Mouse (Mus musculus) kidney, embryonic 16.5 days (tissue): Measurements from ENCODE around the gene Olfr313. TPM values are rescaled to one million over a fixed set of nuclear protein-coding genes. Genes with fewer than 3 reads are reported as not detected.
"Not testable (repeated sequence)": the region's sequence is repeated elsewhere in the genome, so short reads cannot be mapped to it uniquely, and the experiment has no call there.

Experiments used
- ATAC-seq: fragments of 200-750 bp; cut with Nextera tagmentation; 2 replicates; pipeline ENCODE4 v1.8.0; 2017; ENCODE audit warnings: moderate TSS enrichment; ENCODE audit not compliant: low FRiP score, low TSS enrichment
- H3K27ac ChIP-seq: fragments of 300-500 bp; sonication (generic); 2 replicates; pipeline ENCODE4 v1.5.1; 2014; ENCODE audit warnings: low read length
- H3K27me3 ChIP-seq: fragments of 300-500 bp; sonication (generic); 2 replicates; pipeline ENCODE4 v1.6.1; 2014; ENCODE audit warnings: low read length, control low read depth, mixed read lengths; ENCODE audit not compliant: insufficient read depth
- H3K36me3 ChIP-seq: fragments of 300-500 bp; sonication (generic); 2 replicates; pipeline ENCODE4 v1.6.1; 2014; ENCODE audit warnings: low read length, control low read depth, mixed read lengths; ENCODE audit not compliant: insufficient read depth
- H3K4me1 ChIP-seq: fragments of 300-500 bp; sonication (generic); 2 replicates; pipeline ENCODE4 v1.6.1; 2014; ENCODE audit warnings: low read length, control low read depth, mixed read lengths; ENCODE audit not compliant: insufficient read depth
- H3K4me2 ChIP-seq: fragments of 300-500 bp; sonication (generic); replicated peaks from 2 replicates; pipeline ENCODE4 v1.6.1; 2014; ENCODE audit warnings: low read depth, low read length
- H3K4me3 ChIP-seq: fragments of 300-500 bp; sonication (generic); 2 replicates; pipeline ENCODE4 v1.5.1; 2014; ENCODE audit warnings: mild to moderate bottlenecking, low read length
- H3K9ac ChIP-seq: fragments of 300-500 bp; sonication (generic); replicated peaks from 2 replicates; pipeline ENCODE4 v1.6.1; 2014; ENCODE audit warnings: low read length
- H3K9me3 ChIP-seq: fragments of 300-500 bp; sonication (generic); 2 replicates; pipeline ENCODE4 v1.6.1; 2016; ENCODE audit warnings: low read length, control low read depth
- WGBS: fragments of 180-500 bp; shearing (Covaris S2); extraction: QIAGEN DNeasy Blood & Tissue Kit; methylation state at CpG from one replicate; pipeline ENCODE4 v1.1.7; 2014; 5-methylcytosine and 5-hydroxymethylcytosine counted together
- polyA plus RNA-seq: library from polyadenylated mRNA; unstranded; fragments of >200 nt; fragmentation: Nextera tagmentation; extraction: Ambion mirVana; gene quantifications from 2 replicates; pipeline ENCODE4 v1.2.1, GENCODE M21; 2015

The Olfr313 gene
- polyA plus RNA-seq, 1 experiment from 2014 or later: not detected

DNA sequence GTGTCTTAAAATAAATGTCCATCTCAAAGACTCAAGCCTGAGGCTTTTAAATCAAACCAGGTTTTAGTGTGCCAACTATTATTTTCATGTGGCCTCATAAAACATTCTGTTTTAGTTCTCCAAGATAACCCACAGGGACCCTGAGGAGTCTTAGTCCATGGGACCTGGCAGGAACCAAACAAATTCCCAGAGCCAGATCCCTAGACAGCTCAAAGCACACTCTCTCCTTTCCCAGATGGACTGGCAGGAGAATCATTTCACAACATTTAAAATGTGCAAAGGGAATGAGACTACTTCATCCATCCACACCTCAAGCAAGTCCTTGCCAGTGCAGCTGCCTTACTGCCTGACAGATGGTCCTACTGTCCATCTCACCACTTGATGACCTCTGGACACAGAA is 24.2 kb downstream of the Olfr313 start, which contains the start of gene Olfr311:
Gene Olfr311, plus strand, starts transcription at position 301 of the 400 bp plus-strand sequence.
- not testable (repeated sequence) for H3K27me3 ChIP-seq, H3K9me3 ChIP-seq, H3K27ac ChIP-seq, H3K4me1 ChIP-seq, H3K9ac ChIP-seq, H3K4me2 ChIP-seq, H3K4me3 ChIP-seq, ATAC-seq, H3K36me3 ChIP-seq

DNA sequence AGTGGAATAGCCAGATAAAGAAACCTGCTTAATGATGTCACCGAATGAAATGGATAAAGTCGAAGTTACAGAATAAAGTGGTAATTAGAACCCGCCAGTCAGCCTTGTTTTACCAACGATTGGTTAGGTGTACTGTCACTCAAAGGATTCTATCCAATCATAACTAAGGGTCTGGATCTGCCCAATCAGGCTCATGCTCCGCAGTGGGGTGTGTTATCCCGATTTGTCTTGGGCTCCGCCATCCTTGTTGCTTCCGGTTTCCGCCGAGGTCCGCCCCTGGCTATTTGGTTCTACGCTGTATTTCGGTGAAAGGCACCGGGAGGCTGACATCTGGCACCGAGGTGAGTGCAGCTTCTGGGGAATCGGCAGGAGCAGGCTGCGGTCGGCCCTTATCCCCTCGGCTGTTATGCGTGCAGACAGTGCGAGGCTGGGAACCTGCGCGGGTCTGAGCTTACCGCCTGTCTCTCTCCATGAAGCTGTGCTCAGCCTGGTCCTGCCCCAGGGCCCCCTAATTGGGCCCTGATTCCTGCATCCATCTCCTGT is 32.2 kb downstream of the Olfr313 start, which contains the start of gene Gm12258:
Gene Gm12258, plus strand, starts transcription at position 240 of the 543 bp plus-strand sequence.
- peak within 1 kb of the TSS; percentile 83 for H3K4me2 ChIP-seq
- under 1% methylated on average over 24 of the region's 24 CpGs for WGBS
- peaks cover 8% of the 10 kb centered on the region for H3K4me1 ChIP-seq
- peak within 1 kb of the TSS; percentile 91 for H3K9ac ChIP-seq
- ATAC-seq: peak; percentile 100
- H3K27me3 ChIP-seq: no peaks in the 10 kb centered on the region
- no peaks in the 10 kb centered on the region for H3K9me3 ChIP-seq
- H3K4me3 ChIP-seq: peak within 1 kb of the TSS; percentile 86
- H3K27ac ChIP-seq: no peak within 1 kb of the TSS; the same call in 1 of the 2 replicates
- H3K36me3 ChIP-seq: peaks cover 12% of the 10 kb centered on the region

DNA sequence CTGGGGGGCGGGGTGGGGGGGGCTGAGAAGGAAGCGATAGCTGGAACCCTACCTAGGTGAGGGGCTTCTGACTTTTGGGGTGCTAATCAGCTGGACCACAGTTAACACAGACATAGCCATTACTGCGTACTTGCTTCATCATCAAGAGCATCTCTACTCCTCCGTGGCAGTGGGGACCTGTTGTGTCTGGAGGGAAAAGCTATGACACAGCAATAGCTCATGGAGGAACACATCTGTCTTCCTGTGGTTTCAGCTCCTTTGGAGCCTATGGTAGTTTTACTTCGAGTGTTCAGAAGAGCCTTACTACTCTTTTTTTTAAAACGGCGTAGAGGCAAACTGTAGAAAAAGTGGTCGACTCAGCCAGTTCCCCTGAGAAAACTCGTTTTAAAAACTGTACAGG is 32.8 kb downstream of the Olfr313 start:
- no peaks in the 10 kb centered on the region for H3K9me3 ChIP-seq
- H3K36me3 ChIP-seq: peaks cover 12% of the 10 kb centered on the region
- no peaks in the 10 kb centered on the region for H3K27me3 ChIP-seq
- peak overlapping the region; percentile 91 for H3K9ac ChIP-seq
- H3K27ac ChIP-seq: no peak overlapping the region
- no peak for ATAC-seq
- H3K4me3 ChIP-seq: peak overlapping the region; percentile 86
- peaks cover 8% of the 10 kb centered on the region for H3K4me1 ChIP-seq
- 40% methylated on average over 9 of the region's 9 CpGs for WGBS
- H3K4me2 ChIP-seq: peak overlapping the region; percentile 83

DNA sequence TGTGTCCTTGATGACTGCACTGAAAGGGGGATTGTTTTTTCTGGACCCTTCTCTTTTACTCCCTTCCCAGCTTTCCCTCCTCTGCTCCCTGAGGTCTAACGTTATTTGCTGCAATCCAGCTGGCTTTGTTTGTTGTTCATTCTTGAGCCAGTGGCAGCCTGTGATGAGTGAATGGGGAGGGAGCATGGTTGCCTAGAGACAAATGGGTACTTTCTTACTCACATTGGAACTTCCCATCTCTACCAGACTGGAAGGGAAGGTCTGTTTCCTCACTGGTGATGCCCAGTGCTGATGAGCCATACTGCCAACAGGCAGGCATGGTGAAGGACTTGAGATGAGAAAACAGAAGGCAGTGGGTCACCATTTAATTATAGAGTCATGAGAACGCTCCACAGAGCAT is 34.9 kb downstream of the Olfr313 start:
- H3K4me1 ChIP-seq: peaks cover 8% of the 10 kb centered on the region
- ATAC-seq: no peak
- no peak overlapping the region for H3K27ac ChIP-seq
- no peaks in the 10 kb centered on the region for H3K27me3 ChIP-seq
- WGBS: 64% methylated on average over 2 of the region's 2 CpGs
- no peak overlapping the region for H3K4me3 ChIP-seq
- H3K9me3 ChIP-seq: no peaks in the 10 kb centered on the region
- no peak overlapping the region for H3K4me2 ChIP-seq
- no peak overlapping the region for H3K9ac ChIP-seq
- H3K36me3 ChIP-seq: peaks cover 15% of the 10 kb centered on the region

DNA sequence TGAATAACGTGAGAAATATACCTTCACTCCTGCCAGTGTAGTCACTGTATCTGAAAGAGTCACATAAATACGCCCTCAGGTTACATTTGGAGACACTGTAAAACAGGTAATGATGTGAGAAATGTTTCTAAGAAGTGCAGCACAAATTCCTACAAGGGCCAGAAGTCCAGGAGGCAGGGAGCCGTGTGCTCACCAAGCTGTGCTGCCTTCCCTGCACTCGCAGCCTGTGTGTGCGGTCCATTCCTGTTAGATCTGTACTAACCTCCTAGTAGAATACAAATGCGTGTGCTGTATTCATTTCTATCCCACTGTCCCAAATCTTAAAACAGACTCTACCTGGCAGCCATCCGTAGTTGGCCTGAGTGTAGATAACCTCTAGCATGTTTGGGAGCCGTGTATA is 45.9 kb downstream of the Olfr313 start:
- no peak overlapping the region for H3K27ac ChIP-seq
- no peak overlapping the region for H3K9ac ChIP-seq
- no peak overlapping the region for H3K4me3 ChIP-seq
- no peaks in the 10 kb centered on the region for H3K27me3 ChIP-seq
- peaks cover 50% of the 10 kb centered on the region for H3K36me3 ChIP-seq
- no peak overlapping the region for H3K4me2 ChIP-seq
- no peak for ATAC-seq
- H3K9me3 ChIP-seq: peaks cover 28% of the 10 kb centered on the region
- no peaks in the 10 kb centered on the region for H3K4me1 ChIP-seq
- over 99% methylated on average over 8 of the region's 8 CpGs for WGBS

DNA sequence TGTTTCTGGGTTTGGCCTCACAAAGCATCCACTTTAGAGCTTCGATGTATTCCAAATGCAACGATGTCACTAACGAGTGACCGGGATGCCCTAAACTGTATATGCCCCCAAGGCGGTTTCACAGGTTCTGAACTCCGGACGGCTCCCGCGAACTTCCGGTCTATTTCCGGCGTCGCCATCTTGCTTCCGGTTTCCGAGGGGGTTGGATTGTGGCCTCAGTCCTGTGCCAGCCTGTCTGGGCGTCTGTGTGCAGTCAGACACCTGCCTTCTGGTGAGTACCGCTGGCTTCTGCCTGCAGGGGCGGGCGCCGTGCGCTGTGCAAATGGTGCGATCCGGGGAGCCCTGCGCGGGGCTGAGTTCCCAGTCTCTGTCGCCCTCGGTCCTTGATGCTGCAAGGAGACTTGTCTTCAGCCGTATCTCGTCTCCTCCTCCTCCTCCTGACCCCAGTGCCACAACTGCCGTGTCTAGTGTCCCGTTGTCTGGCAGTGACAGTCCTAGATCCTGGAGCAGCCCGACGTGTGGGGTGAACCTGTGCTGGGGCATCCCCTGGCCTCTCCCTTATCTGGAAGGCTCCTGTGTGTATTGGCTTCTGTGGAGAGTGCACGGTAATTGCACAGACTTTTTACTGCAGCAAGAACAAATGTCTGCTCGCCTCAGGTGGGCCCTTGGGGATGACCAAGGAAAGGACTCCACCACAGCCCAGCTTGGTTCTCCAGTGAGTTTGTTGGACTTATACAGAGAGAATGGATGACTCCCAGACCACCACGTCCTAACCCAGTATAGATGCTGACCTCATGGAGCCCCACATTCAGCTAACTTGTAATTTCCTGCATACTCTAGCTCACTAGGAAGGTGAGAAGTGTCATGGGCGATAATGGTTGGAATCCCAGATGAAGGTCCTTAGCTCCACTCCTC is 52.5 kb downstream of the Olfr313 start, which contains the start of gene 2810021J22Rik:
Gene 2810021J22Rik, plus strand, starts transcription at position 178 of the 915 bp plus-strand sequence.
- H3K27ac ChIP-seq: peak within 1 kb of the TSS; percentile 87
- H3K27me3 ChIP-seq: no peaks in the 10 kb centered on the region
- peaks cover 9% of the 10 kb centered on the region; the same call in 1 of the 2 replicates for H3K4me1 ChIP-seq
- peak within 1 kb of the TSS; percentile 55 for H3K4me2 ChIP-seq
- 2% methylated on average over 37 of the region's 37 CpGs for WGBS
- peak within 1 kb of the TSS; percentile 75 for H3K4me3 ChIP-seq
- peak within 1 kb of the TSS; percentile 72 for H3K9ac ChIP-seq
- peaks cover 13% of the 10 kb centered on the region; the same call in 1 of the 2 replicates for H3K36me3 ChIP-seq
- ATAC-seq: peak; percentile 94
- H3K9me3 ChIP-seq: no peaks in the 10 kb centered on the region

DNA sequence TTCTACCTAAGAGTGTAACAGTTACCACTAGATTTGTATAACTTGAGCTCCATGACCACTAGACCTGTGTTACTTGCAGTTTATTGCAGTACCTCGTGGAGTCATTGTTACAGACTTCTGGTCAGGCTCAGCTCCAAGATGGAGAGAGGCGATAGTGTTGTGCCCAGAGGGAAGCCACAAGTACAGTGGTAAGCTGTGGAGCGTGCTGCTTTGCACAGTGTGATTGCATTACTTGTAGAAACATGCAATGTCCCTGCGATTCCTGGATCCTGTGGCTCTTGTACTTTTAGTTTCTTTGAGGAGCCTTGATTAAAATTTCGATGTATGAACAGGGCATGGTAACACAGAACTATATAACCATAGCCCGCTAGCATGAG is 53.1 kb downstream of the Olfr313 start:
- 72% methylated on average over 6 of the region's 6 CpGs for WGBS
- Histone ChIP-seq H3K27ac (peak overlapping the region; percentile 87; the same call in 1 of the 2 replicates), H3K9me3 (no peaks in the 10 kb centered on the region), H3K27me3 (no peaks in the 10 kb centered on the region), H3K4me1 (peaks cover 9% of the 10 kb centered on the region; the same call in 1 of the 2 replicates), H3K9ac (peak overlapping the region; percentile 72), H3K4me3 (peak overlapping the region; percentile 75), H3K36me3 (peaks cover 14% of the 10 kb centered on the region; the same call in 1 of the 2 replicates), H3K4me2 (peak overlapping the region; percentile 55)
- ATAC-seq: peak; percentile 57; the same call in 1 of the 2 replicates

Other genes starting within 250 kb of the Olfr313 start
- not detected in 2 replicates for gene Olfr224, start 244.4 kb upstream of the Olfr313 start, polyA plus RNA-seq
- gene Olfr325, start 237.3 kb upstream of the Olfr313 start, polyA plus RNA-seq: not detected in 2 replicates
- gene Olfr324, start 219.9 kb upstream of the Olfr313 start, polyA plus RNA-seq: not detected in 2 replicates
- not detected in 2 replicates for gene 2210407C18Rik, start 198.9 kb upstream of the Olfr313 start, polyA plus RNA-seq
- gene Olfr323, start 184.5 kb upstream of the Olfr313 start, polyA plus RNA-seq: not detected in 2 replicates
- gene Trim58, start 174.5 kb upstream of the Olfr313 start, polyA plus RNA-seq: 0.10 TPM in 1 of 2 replicates, not detected in the other
- gene Olfr322, start 156.2 kb upstream of the Olfr313 start, polyA plus RNA-seq: 0.04 and 0.12 TPM in 2 replicates
- 0.05 TPM in 1 of 2 replicates, not detected in the other for gene Olfr320, start 133.9 kb upstream of the Olfr313 start, polyA plus RNA-seq
- gene Olfr319, start 115.8 kb upstream of the Olfr313 start, polyA plus RNA-seq: not detected in 2 replicates
- not detected in 2 replicates for gene Olfr318, start 91.0 kb upstream of the Olfr313 start, polyA plus RNA-seq
- gene Olfr317, start 75.8 kb upstream of the Olfr313 start, polyA plus RNA-seq: not detected in 2 replicates
- not detected in 2 replicates for gene Olfr316, start 62.3 kb upstream of the Olfr313 start, polyA plus RNA-seq
- not detected in 2 replicates for gene Olfr315, start 41.8 kb upstream of the Olfr313 start, polyA plus RNA-seq
- not detected in 2 replicates for gene Olfr314, start 32.0 kb upstream of the Olfr313 start, polyA plus RNA-seq
- gene Fam183b, start 13.0 kb upstream of the Olfr313 start, polyA plus RNA-seq: 0.31 and 0.85 TPM in 2 replicates
- not detected in 2 replicates for gene Olfr312, start 14.2 kb downstream of the Olfr313 start, polyA plus RNA-seq
- gene Olfr311, start 24.3 kb downstream of the Olfr313 start, polyA plus RNA-seq: not detected in 2 replicates
- 10.2 and 10.6 TPM in 2 replicates for gene Gm12258, start 32.2 kb downstream of the Olfr313 start, polyA plus RNA-seq
- 9.1 and 9.4 TPM in 2 replicates for gene 2810021J22Rik, start 52.2 kb downstream of the Olfr313 start, polyA plus RNA-seq
- gene Zfp39, start 89.2 kb downstream of the Olfr313 start, polyA plus RNA-seq: 6.0 and 7.3 TPM in 2 replicates
- 0.10 TPM in 1 of 2 replicates, not detected in the other for gene Btnl10, start 102.9 kb downstream of the Olfr313 start, polyA plus RNA-seq
- 217 and 219 TPM in 2 replicates for gene Rnf187, start 123.9 kb downstream of the Olfr313 start, polyA plus RNA-seq
- gene Hist3h2ba, start 133.9 kb downstream of the Olfr313 start, polyA plus RNA-seq: 93.4 and 93.5 TPM in 2 replicates
- 39.5 and 39.7 TPM in 2 replicates for gene Hist3h2a, start 139.7 kb downstream of the Olfr313 start, polyA plus RNA-seq
- 0.42 and 0.64 TPM in 2 replicates for gene Trim17, start 139.7 kb downstream of the Olfr313 start, polyA plus RNA-seq
- gene Trim11, start 163.1 kb downstream of the Olfr313 start, polyA plus RNA-seq: 22.9 and 25.9 TPM in 2 replicates